Mouse (Mus musculus) kidney, embryonic 14.5 days (tissue): ENCODE measurements around the gene Zfp597. TPM values are rescaled to one million over a fixed set of nuclear protein-coding genes. Genes with fewer than 3 reads are reported as not detected.

Experiments used
- ATAC-seq: fragments of 200-750 bp; cut with Nextera tagmentation; 2 replicates; pipeline ENCODE4 v1.8.0; 2017; ENCODE audit warnings: moderate number of reproducible peaks, mild to moderate bottlenecking, moderate TSS enrichment, moderate library complexity; ENCODE audit not compliant: low FRiP score, low TSS enrichment
- H3K27ac ChIP-seq: fragments of 300-500 bp; sonication (generic); 2 replicates; pipeline ENCODE4 v1.5.1; 2014; ENCODE audit warnings: low read depth, mild to moderate bottlenecking, low read length, moderate library complexity, mixed read lengths
- H3K27me3 ChIP-seq: fragments of 300-500 bp; sonication (generic); 2 replicates; pipeline ENCODE4 v1.6.1; 2014; ENCODE audit warnings: mild to moderate bottlenecking, low read length; ENCODE audit not compliant: control insufficient read depth, insufficient read depth
- H3K36me3 ChIP-seq: fragments of 300-500 bp; sonication (generic); 2 replicates; pipeline ENCODE4 v1.6.1; 2014; ENCODE audit warnings: low read length, mixed read lengths; ENCODE audit not compliant: control insufficient read depth, insufficient read depth
- H3K4me1 ChIP-seq: fragments of 300-500 bp; sonication (generic); 2 replicates; pipeline ENCODE4 v1.6.1; 2014; ENCODE audit warnings: low read length, mixed read lengths; ENCODE audit not compliant: control insufficient read depth, insufficient read depth
- H3K4me2 ChIP-seq: fragments of 300-500 bp; sonication (generic); replicated peaks from 2 replicates; pipeline ENCODE4 v1.6.1; 2014; ENCODE audit warnings: low read depth, mild to moderate bottlenecking, low read length
- H3K4me3 ChIP-seq: fragments of 300-500 bp; sonication (generic); 2 replicates; pipeline ENCODE4 v1.5.1; 2014; ENCODE audit warnings: mild to moderate bottlenecking, low read length
- H3K9ac ChIP-seq: fragments of 300-500 bp; sonication (generic); 2 replicates; pipeline ENCODE4 v1.6.1; 2014; ENCODE audit warnings: low read depth, mild to moderate bottlenecking, low read length, moderate library complexity
- H3K9me3 ChIP-seq: fragments of 300-500 bp; sonication (generic); 2 replicates; pipeline ENCODE4 v1.6.1; 2016; ENCODE audit warnings: low read length; ENCODE audit not compliant: control insufficient read depth
- WGBS: fragments of 180-500 bp; shearing (Covaris S2); extraction: QIAGEN DNeasy Blood & Tissue Kit; methylation state at CpG from one replicate; pipeline ENCODE4 v1.1.7; 2014; 5-methylcytosine and 5-hydroxymethylcytosine counted together
- polyA plus RNA-seq: library from polyadenylated mRNA; unstranded; fragments of >200 nt; fragmentation: Nextera tagmentation; extraction: Ambion mirVana; gene quantifications from 2 replicates; pipeline ENCODE4 v1.2.1, GENCODE M21; 2014

Gene Zfp597
- polyA plus RNA-seq = 3.7 and 7.1 TPM in 2 replicates

DNA sequence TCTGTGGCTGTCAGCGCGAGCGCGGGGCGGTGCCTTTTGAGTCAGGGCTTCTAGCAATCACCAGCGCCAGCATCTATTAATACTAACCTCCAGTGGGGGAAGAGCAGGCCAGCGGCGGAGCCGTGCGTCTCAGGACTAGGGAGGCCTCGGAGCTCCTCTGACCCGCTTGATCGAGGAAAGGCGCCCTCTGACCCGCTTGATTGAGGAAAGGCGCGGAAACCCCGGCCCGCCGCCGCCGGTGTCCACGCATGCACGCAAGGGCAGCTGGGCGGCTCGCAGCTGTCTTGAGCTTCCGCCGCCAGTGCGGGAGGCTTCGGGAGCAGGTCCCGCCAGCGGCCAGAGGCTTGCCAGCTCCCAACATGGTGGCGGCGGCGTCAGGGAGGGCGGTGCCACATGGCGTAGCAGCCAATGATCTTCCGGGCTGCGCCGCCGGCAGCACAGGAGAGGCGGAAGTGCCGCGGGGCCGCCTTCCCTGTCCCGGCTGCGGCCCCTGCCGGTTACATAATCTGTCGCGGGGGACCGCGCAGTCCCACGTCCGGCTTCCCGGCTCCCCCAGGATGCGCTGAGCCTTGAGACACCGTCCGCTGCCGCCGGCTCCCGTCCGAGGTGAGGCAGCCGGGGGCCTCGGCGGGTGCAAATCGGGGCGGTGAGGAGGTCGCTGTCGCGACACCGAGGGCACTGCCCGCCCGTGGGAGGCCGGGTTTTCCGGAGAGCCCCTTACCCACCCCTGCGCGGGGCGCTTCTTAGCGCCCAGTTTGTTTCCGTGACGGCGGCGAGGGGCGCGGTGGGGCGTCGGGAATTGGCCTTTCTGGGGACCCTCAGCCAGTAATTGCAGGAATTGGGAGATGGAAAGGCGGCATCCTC, at the start of gene Zfp597, which contains the start of gene Gm20695:
Gene Zfp597 (minus strand): TSS at position 361 of the 864 bp plus-strand sequence.
Gene Gm20695 (plus strand): TSS at position 448 of the 864 bp plus-strand sequence.
- under 1% methylated on average over 84 of the region's 88 CpGs for WGBS
- no peaks in the 10 kb centered on the region for H3K9me3 ChIP-seq
- no peaks in the 10 kb centered on the region for H3K27me3 ChIP-seq
- peak within 1 kb of the TSS; percentile 94 for H3K4me3 ChIP-seq
- peak within 1 kb of the TSS; percentile 86 for H3K27ac ChIP-seq
- H3K4me1 ChIP-seq = peaks cover 7% of the 10 kb centered on the region; the same call in 1 of the 2 replicates
- H3K9ac ChIP-seq = peak within 1 kb of the TSS; percentile 90
- H3K4me2 ChIP-seq = peak within 1 kb of the TSS; percentile 75
- no peaks in the 10 kb centered on the region for H3K36me3 ChIP-seq
- peak; percentile 99 for ATAC-seq

DNA sequence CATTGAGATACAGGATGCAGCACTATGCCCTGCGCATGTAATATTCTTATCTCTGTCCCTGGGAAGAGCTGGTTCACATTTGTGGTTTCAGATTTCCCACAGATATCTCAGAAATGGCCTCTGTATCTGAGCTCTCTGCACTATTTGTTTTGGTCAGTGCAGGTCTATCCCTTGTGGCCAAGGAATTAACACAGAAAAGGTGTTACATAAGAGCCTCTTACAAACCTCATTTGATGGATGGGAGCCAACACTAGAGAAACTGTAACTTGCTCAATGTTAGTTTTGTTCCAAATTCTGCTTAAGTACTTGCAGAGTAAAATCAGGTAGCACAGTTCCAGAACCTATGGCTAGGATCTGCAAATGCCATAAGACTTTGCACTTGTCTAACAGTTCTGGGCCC, 49.7 kb upstream of the Zfp597 start:
- Histone ChIP-seq H3K9me3 (no peaks in the 10 kb centered on the region), H3K36me3 (peaks cover 48% of the 10 kb centered on the region), H3K4me2 (no peak overlapping the region), H3K9ac (no peak overlapping the region), H3K27me3 (no peaks in the 10 kb centered on the region), H3K4me3 (no peak overlapping the region), H3K27ac (no peak overlapping the region), H3K4me1 (no peaks in the 10 kb centered on the region)
- 89% methylated on average over 1 of the region's 1 CpGs for whole genome bisulfite sequencing
- no peak for ATAC-seq

DNA sequence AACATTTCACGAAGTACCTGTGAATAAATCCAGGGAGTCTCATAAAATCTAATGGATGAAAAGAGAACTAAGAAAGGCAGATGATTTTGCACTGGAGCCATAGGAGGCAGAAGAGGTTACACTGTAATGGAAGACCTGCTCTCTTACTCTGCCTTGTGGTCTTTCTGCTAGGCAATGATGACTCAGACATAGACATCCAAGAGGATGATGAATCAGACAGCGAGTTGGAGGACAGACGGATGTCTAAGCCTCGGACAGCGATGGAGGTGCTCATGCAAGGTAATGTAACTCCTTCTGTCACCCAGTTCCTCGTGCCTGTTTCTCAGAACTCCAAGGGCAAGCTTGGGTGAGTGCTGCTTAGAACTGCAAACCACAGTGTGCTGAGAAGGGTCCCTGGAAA, 49.2 kb upstream of the Zfp597 start:
- H3K9me3 ChIP-seq = no peaks in the 10 kb centered on the region
- H3K36me3 ChIP-seq = peaks cover 49% of the 10 kb centered on the region
- whole genome bisulfite sequencing = 91% methylated on average over 6 of the region's 6 CpGs
- H3K9ac ChIP-seq = no peak overlapping the region
- H3K4me1 ChIP-seq = no peaks in the 10 kb centered on the region
- H3K4me2 ChIP-seq = no peak overlapping the region
- H3K27ac ChIP-seq = no peak overlapping the region
- H3K27me3 ChIP-seq = no peaks in the 10 kb centered on the region
- no peak overlapping the region for H3K4me3 ChIP-seq
- no peak for ATAC-seq

DNA sequence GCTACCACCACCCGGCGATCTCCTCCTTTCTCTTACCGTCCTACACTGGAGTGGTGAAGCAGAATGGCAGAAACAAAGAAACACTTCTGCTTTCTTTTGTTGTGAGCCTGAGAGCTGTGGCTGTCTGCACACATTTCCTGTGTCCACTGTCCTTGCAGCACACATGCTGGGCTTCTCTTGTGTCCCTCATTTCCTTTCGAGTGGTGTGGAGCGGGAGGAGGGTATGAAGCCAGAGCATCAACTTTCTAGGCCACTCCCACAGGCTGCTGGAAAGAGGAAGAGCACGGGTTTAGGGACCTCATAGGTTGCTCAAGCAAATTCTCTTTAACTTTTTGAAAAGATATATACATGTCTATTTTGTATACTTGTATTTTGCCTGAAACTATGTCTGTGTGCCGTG, 44.8 kb upstream of the Zfp597 start:
- H3K4me2 ChIP-seq = no peak overlapping the region
- H3K4me1 ChIP-seq = no peaks in the 10 kb centered on the region
- H3K36me3 ChIP-seq = peaks cover 43% of the 10 kb centered on the region
- no peak for ATAC-seq
- 78% methylated on average over 7 of the region's 7 CpGs for WGBS
- H3K27ac ChIP-seq = no peak overlapping the region
- H3K27me3 ChIP-seq = no peaks in the 10 kb centered on the region
- H3K9ac ChIP-seq = no peak overlapping the region
- H3K9me3 ChIP-seq = no peaks in the 10 kb centered on the region
- no peak overlapping the region for H3K4me3 ChIP-seq

DNA sequence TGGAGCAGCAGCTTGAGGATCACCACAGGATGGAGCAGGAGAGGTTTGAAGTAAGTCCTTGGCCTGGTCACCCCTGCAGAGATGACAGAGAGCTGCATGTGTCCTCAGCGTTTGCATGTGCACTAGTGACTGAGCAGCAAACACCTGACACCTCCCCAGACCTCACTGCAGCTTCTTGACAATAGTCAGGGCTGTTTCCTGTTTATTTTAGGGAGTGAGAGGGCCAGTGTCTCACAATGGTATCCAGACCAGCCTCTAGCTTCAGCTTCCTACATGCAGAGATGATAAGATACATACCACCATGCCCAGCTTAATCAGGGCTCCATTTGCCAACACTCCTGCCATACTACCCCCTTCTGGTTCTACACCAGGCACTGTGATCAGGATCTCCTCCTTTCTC, 44.2 kb upstream of the Zfp597 start:
- H3K36me3 ChIP-seq = peaks cover 44% of the 10 kb centered on the region
- 62% methylated on average over 1 of the region's 1 CpGs for WGBS
- no peak overlapping the region for H3K27ac ChIP-seq
- H3K4me2 ChIP-seq = no peak overlapping the region
- no peaks in the 10 kb centered on the region for H3K4me1 ChIP-seq
- no peak for ATAC-seq
- no peak overlapping the region for H3K9ac ChIP-seq
- H3K4me3 ChIP-seq = no peak overlapping the region
- no peaks in the 10 kb centered on the region for H3K9me3 ChIP-seq
- no peaks in the 10 kb centered on the region for H3K27me3 ChIP-seq

DNA sequence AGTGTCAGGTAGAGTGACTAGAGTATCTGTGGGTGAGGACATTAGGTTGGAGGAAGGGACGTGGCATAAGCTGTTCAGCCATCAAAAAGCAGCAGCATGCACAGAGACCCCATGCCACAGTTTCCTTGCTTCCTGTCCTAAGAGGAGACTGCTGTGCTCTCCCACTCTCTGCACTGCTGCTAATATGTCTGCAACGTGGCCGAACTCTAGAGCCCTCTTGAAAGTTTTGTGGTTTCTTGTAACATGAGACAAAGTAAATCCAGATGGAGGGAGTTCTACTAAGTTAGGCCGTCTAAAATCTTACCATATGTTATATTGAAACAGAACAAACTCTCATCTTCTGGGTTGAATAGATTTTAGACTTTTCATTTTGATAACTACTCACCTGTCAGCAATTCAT, 39.6 kb upstream of the Zfp597 start:
- no peaks in the 10 kb centered on the region for H3K4me1 ChIP-seq
- H3K9me3 ChIP-seq = no peaks in the 10 kb centered on the region
- no peak for ATAC-seq
- H3K4me2 ChIP-seq = no peak overlapping the region
- H3K27me3 ChIP-seq = no peaks in the 10 kb centered on the region
- no peak overlapping the region for H3K27ac ChIP-seq
- no peak overlapping the region for H3K4me3 ChIP-seq
- peaks cover 48% of the 10 kb centered on the region for H3K36me3 ChIP-seq
- 55% methylated on average over 4 of the region's 4 CpGs for WGBS
- H3K9ac ChIP-seq = no peak overlapping the region

DNA sequence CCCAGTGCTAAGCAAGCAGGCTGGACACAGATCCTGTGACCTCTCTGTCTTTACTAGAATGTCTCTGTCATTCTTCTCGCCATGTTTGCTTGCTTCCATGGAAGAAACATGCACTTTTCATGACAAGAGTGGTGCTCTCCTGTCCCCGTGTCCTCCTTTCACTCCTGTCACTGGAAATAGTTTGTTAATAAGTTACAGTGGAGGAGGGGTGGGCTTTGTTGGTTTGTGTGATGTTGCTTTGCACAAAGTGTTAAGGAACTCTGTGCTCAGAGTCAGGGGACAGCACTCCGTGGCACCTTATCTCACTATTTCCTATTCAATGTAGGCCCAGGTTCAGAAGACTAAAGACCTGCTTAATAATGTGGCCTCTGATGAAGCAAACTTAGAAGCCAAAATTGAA, 39.2 kb upstream of the Zfp597 start:
- Histone ChIP-seq H3K27ac (no peak overlapping the region), H3K9me3 (no peaks in the 10 kb centered on the region), H3K36me3 (peaks cover 48% of the 10 kb centered on the region), H3K4me2 (no peak overlapping the region), H3K4me3 (no peak overlapping the region), H3K27me3 (no peaks in the 10 kb centered on the region), H3K9ac (no peak overlapping the region), H3K4me1 (no peaks in the 10 kb centered on the region)
- ATAC-seq = no peak
- 88% methylated on average over 3 of the region's 3 CpGs for WGBS

DNA sequence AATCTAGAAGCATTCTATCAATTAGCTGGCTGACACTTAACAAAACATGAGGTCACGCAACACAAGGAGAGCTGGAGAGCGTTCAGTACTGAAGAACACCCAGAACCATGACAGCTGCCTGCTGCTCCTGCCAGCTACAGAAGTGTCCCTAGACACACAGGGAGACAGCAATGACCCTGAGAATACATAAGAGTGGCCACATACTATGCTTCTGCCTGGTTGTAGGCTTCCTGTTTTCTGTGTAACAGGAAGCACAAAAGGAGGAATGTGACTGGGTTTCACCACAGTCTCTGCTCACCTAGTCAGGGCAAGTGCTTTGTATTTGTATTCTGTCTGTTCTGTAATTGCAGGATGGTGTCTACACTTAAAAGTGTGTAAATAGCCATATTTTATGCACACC, 36.4 kb upstream of the Zfp597 start:
- no peaks in the 10 kb centered on the region for H3K4me1 ChIP-seq
- no peak overlapping the region for H3K4me2 ChIP-seq
- no peak for ATAC-seq
- H3K27me3 ChIP-seq = no peaks in the 10 kb centered on the region
- peaks cover 40% of the 10 kb centered on the region for H3K36me3 ChIP-seq
- H3K9ac ChIP-seq = no peak overlapping the region
- no peaks in the 10 kb centered on the region for H3K9me3 ChIP-seq
- 90% methylated on average over 2 of the region's 2 CpGs for WGBS
- no peak overlapping the region for H3K4me3 ChIP-seq
- H3K27ac ChIP-seq = no peak overlapping the region

DNA sequence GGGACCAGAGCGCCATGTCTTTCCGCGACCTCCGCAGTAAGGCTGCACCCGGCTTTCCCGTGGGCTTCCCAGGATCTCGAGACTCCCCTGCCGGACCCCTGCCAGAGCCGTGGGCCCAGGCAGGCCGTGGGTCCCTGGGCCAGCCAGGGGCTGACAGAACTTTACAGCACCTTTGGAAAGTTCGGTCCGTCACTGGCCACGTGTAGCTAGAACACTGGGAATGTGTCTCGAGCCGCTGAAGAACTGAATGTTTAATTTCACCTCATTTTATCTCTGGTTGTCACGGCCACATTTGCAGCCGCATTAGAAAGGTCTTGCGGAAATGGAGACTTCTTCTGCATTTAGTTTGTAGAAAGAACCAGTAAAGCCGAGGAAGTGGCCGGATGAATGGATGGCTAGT, 24.8 kb upstream of the Zfp597 start:
- H3K9me3 ChIP-seq = no peaks in the 10 kb centered on the region
- 8% methylated on average over 19 of the region's 20 CpGs for WGBS
- peaks cover 41% of the 10 kb centered on the region for H3K36me3 ChIP-seq
- no peak overlapping the region for H3K27ac ChIP-seq
- H3K4me1 ChIP-seq = peaks cover 7% of the 10 kb centered on the region
- peak overlapping the region; percentile 47 for H3K4me3 ChIP-seq
- ATAC-seq = no peak; the same call in 1 of the 2 replicates
- peak overlapping the region; percentile 75 for H3K4me2 ChIP-seq
- H3K9ac ChIP-seq = peak overlapping the region; percentile 55
- no peaks in the 10 kb centered on the region for H3K27me3 ChIP-seq
